Mouse (Mus musculus) erythroblast, embryonic 14.5 days (primary cell): ENCODE results near the gene Gde1.

ENCODE experiments used
- GATA1 ChIP-seq: IDR thresholded peaks from 2 replicates; pipeline ENCODE4 v1.6.1; 2012; ENCODE audit warnings: low read length, inconsistent platforms, mixed read lengths
- TAL1 ChIP-seq: IDR thresholded peaks from 3 replicates; pipeline ENCODE4 v1.6.1; 2012; ENCODE audit warnings: low read length, inconsistent platforms, mixed read lengths

DNA sequence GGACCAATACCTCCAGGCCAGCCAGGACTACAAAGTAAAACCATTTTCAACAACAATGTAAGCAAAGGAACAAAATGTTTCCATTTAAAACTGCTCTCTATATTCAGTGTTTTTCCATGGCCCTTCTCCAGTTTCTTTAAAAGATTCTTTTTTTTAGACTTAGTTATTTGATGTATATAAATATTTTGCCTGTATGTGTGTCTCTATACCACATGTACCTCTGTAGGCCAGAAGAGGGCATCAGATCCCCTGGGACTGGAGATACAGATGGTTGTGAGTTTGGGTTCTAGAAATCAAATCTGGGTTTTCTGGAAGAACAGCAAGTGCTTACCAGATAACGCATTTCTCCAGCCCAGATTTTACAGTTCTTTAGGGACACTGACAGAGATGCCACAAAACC lies 33.2 kb upstream of the Gde1 start:
- TF ChIP-seq GATA1, result no peak
- no peak for TF ChIP-seq TAL1
